Mouse (Mus musculus) kidney, adult 2 months (tissue): Measurements from ENCODE around the gene Galnt5.

Source experiments
- CTCF ChIP-seq: fragments of 200-500 bp; conservative IDR thresholded peaks from 2 replicates; pipeline ENCODE4 v1.5.1; 2011; ENCODE audit warnings: low read depth, mild to moderate bottlenecking, control low read depth, low read length, moderate library complexity, mixed read lengths; ENCODE audit not compliant: insufficient read depth, insufficient read length
- POLR2A ChIP-seq: fragments of 200-500 bp; IDR thresholded peaks from one replicate; pipeline ENCODE4 v1.6.1; 2011; ENCODE audit warnings: low read depth, low read length, control low read depth

- TF ChIP-seq CTCF (no peak), POLR2A (no peak)
Observed at GRCm38 (mm10) chr2:57960786-57961185, 36.9 kb upstream of the Galnt5 start.
